Mouse (Mus musculus) embryonic facial prominence, embryonic 13.5 days (tissue): ENCODE measurements around the gene Tbkbp1. TPM values are rescaled to one million over a fixed set of nuclear protein-coding genes. Genes with fewer than 3 reads are reported as not detected.

Experiments used
- ATAC-seq: fragments of 200-750 bp; cut with Nextera tagmentation; 2 replicates; pipeline ENCODE4 v1.8.0; 2017; ENCODE audit warnings: low read depth; ENCODE audit not compliant: insufficient number of reproducible peaks, insufficient read depth, low FRiP score, low TSS enrichment
- H3K27ac ChIP-seq: fragments of 300-500 bp; sonication (generic); 2 replicates; pipeline ENCODE4 v1.5.1; 2015; ENCODE audit warnings: moderate library complexity, mild to moderate bottlenecking, inconsistent platforms
- H3K27me3 ChIP-seq: fragments of 300-500 bp; sonication (generic); 2 replicates; pipeline ENCODE4 v1.6.1; 2015; ENCODE audit warnings: mild to moderate bottlenecking, inconsistent platforms
- H3K36me3 ChIP-seq: fragments of 300-500 bp; sonication (generic); 2 replicates; pipeline ENCODE4 v1.6.1; 2015; ENCODE audit warnings: mild to moderate bottlenecking, inconsistent platforms
- H3K4me1 ChIP-seq: fragments of 300-500 bp; sonication (generic); 2 replicates; pipeline ENCODE4 v1.6.1; 2015; ENCODE audit warnings: inconsistent platforms
- H3K4me2 ChIP-seq: fragments of 300-500 bp; sonication (generic); 2 replicates; pipeline ENCODE4 v1.6.1; 2015; ENCODE audit warnings: moderate library complexity, mild to moderate bottlenecking, inconsistent platforms
- H3K4me3 ChIP-seq: fragments of 300-500 bp; sonication (generic); 2 replicates; pipeline ENCODE4 v1.5.1; 2015; ENCODE audit warnings: mild to moderate bottlenecking, inconsistent platforms
- H3K9ac ChIP-seq: fragments of 300-500 bp; sonication (generic); 2 replicates; pipeline ENCODE4 v1.6.1; 2015; ENCODE audit warnings: mild to moderate bottlenecking, inconsistent platforms
- H3K9me3 ChIP-seq: fragments of 300-500 bp; sonication (generic); 2 replicates; pipeline ENCODE4 v1.6.1; 2016; ENCODE audit warnings: inconsistent platforms
- WGBS: fragments of 180-500 bp; shearing (Covaris S2); methylation state at CpG from one replicate; pipeline ENCODE4 v1.1.7; 2015; ENCODE audit warnings: mixed read lengths; 5-methylcytosine and 5-hydroxymethylcytosine counted together
- polyA plus RNA-seq: library from polyadenylated mRNA; unstranded; fragments of >200 nt; fragmentation: Nextera tagmentation; extraction: Ambion mirVana; gene quantifications from 2 replicates; pipeline ENCODE4 v1.2.1, GENCODE M21; 2015

Gene Tbkbp1
- polyA plus RNA-seq, 1 experiment from 2014 or later, result 8.5 TPM

DNA sequence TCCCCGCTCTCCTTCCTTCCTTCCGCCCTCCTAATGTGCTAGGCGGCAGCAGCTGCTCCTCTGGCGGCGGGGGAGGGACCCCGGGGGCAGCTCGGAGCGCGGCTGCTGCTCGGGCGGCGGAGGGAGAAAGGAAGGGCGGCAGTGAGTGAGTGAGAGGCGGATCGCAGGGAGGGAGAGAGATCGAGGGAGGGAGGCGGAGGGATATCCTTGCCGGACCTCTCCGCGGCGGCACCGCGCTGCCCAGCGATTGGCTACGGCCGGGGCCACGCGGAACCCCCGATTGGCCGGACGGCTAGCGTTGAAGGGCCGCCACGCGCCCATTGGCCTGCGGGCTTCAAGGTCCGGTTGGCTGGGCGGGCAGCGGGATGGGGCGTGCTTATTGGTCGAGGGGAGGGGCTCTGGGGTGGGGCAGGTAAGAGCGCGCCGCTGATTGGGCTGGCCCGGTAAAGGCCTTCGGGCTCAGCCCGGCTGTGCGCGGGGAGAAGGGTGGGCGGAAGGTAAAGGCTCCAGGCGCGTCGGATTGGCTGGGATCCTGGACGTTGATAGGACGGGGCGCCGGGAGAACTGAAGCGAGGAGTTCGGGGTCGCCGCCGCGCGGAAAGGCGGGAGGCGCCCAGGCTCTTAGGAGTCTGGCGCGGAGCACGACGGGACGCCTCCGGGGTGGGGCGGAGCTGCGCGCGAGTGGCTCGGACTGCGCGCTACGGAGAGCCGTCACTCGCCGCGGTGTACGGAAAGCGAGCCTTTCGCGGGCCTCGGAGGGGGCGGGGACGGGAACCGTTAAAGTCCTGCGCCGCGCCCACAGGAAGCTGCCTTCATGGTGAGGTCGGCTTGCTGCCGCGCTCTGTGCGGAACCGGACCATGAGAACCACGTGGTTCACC, 36.7 kb upstream of the Tbkbp1 start, which contains the start of gene Kpnb1:
Kpnb1 (minus strand) TSS at position 118 of the 879 bp plus-strand sequence.
- Histone ChIP-seq H3K4me1 (peaks cover 31% of the 10 kb centered on the region), H3K36me3 (peaks cover 23% of the 10 kb centered on the region), H3K4me3 (peak within 1 kb of the TSS; percentile 82), H3K27me3 (no peaks in the 10 kb centered on the region), H3K9me3 (no peaks in the 10 kb centered on the region), H3K9ac (peak within 1 kb of the TSS; percentile 94), H3K4me2 (peak within 1 kb of the TSS; percentile 82), H3K27ac (peak within 1 kb of the TSS; percentile 97)
- ATAC-seq, result peak; percentile 96
- WGBS, result under 1% methylated on average over 100 of the region's 101 CpGs

DNA sequence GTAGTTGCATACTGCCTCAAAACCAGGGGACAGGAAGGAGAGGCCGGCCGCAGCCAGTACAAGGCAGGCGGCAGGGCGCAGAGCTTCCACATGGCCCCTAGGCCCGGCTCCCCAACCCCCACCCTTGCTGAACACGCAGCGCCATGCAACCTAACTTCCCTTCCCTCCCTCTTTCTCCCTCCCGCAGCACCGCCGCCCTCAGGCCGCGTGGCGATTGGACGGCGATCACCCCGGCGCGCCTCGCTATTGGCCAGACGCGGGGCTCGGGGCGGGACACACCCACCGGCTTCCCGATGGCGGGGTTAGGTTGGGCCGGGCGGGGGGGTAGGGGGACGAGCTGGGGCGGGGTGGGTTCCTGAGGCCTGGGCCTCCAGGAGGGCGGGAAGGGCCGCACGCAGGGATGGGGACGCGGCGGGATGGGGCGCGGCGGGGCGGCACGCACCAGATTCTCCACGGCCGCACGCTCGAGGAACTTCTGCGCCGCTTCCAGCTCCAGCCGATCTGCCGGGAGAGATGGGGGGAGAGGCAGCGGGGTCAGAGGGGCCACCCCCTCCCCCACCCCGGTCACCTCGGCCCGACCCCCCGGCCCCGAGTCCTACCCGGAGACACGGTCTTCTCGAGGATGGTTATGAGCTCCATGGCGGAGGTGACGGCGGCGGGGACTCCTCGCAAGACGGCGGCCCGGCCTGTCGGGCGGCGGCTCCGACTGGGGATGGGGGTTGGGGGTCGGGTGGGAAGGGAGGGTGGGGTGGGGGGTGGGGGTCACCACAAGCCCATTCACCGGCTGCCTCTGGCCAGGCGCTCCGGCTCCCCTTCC, 35.9 kb upstream of the Tbkbp1 start:
- H3K9me3 ChIP-seq, result no peaks in the 10 kb centered on the region
- peak overlapping the region; percentile 82 for H3K4me3 ChIP-seq
- under 1% methylated on average over 66 of the region's 74 CpGs for whole genome bisulfite sequencing
- no peaks in the 10 kb centered on the region for H3K27me3 ChIP-seq
- peaks cover 31% of the 10 kb centered on the region for H3K4me1 ChIP-seq
- H3K27ac ChIP-seq, result peak overlapping the region; percentile 97
- peak overlapping the region; percentile 94 for H3K9ac ChIP-seq
- peaks cover 31% of the 10 kb centered on the region for H3K36me3 ChIP-seq
- ATAC-seq, result peak; percentile 68
- peak overlapping the region; percentile 78 for H3K4me2 ChIP-seq

DNA sequence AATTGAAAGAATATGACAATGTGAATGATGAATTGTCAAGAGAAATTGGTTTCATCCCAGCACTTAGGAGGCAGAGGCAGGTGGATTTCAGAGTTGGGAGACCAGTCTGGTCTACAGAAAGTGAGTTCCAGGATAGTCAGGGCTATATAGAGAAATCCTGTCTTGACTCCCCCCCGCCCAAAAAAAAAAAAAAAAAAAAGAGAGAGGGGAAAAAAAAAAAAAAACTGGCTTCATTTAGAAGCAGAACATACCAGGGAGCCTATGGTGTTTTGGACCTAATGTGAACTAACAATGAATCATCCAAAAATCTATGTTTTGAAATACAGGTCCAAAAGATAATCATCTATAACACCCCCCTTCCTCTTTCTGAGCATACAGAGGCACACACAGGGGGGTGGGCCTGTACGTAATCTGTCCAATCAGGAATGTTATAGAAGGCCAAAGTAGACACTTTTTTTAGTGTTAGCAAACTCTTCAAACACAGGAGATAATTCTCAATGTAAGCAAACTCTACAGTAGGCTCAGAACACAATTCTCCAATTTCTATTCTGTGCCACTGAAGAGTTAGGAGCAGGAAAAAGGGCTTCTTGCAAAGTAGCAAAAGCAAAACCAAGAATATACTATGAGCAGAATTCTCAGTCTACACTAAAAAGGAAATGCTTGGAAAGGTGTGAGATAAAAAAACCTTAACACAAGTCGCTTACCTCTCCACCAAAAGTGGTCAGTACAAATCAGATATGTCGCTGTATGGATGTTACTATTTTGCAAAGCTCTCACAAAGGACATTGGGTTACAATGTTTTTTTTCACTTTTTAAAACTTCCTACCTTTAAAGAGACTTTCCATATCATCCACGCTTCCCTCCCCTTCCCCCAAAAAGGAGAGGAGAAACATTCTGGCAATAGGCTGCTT, 34.7 kb upstream of the Tbkbp1 start:
- Histone ChIP-seq H3K4me1 (peaks cover 31% of the 10 kb centered on the region), H3K4me3 (peak overlapping the region; percentile 82), H3K4me2 (peak overlapping the region; percentile 78), H3K27me3 (no peaks in the 10 kb centered on the region), H3K36me3 (peaks cover 43% of the 10 kb centered on the region), H3K27ac (no peak overlapping the region), H3K9ac (peak overlapping the region; percentile 74), H3K9me3 (no peaks in the 10 kb centered on the region)
- WGBS, result 56% methylated on average over 5 of the region's 5 CpGs
- ATAC-seq, result no peak

DNA sequence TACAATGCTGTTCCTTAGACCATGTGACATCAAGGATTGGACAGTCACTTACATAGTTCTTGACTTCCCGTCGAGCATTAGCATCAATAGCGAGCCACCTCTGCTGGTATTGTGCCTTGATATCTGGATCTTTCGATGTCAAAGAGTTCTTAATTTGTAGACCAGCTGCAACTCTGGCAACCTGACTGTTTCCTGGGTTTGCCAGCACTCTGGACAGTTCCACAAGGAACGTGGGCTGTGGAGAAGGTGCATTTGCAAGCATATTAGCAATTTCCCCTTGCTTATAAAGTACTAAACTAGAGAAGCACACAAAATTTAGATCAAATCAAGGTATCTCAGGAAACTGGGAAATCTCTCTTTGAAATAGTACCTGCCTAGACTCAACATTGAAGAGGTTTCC, 33.6 kb upstream of the Tbkbp1 start:
- 74% methylated on average over 5 of the region's 5 CpGs for WGBS
- H3K36me3 ChIP-seq, result peaks cover 54% of the 10 kb centered on the region
- no peaks in the 10 kb centered on the region for H3K9me3 ChIP-seq
- no peaks in the 10 kb centered on the region for H3K27me3 ChIP-seq
- no peak overlapping the region for H3K27ac ChIP-seq
- no peak overlapping the region for H3K4me3 ChIP-seq
- H3K4me2 ChIP-seq, result no peak overlapping the region
- no peak for ATAC-seq
- no peak overlapping the region for H3K9ac ChIP-seq
- peaks cover 31% of the 10 kb centered on the region for H3K4me1 ChIP-seq

DNA sequence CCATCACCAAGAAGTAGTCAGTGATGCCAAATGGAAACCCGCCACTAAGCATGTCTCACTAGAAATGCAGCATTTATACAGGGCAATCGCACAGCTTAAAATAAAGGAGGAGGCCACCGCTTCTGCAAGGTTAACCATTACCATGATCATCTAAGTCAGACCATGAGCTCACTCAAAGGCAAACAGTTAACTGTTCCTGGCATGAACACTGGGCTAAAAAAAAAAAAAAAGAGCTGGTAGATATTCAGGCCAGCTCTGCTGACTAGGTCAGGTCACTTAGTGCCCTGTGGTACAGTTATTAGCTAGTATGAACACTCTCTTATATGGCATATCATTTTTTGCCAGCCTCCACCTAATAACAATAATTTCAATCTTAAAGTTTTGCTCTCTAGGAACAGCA, 31.2 kb upstream of the Tbkbp1 start:
- Histone ChIP-seq H3K9ac (no peak overlapping the region), H3K27me3 (no peaks in the 10 kb centered on the region), H3K4me3 (no peak overlapping the region), H3K4me1 (peaks cover 19% of the 10 kb centered on the region), H3K4me2 (no peak overlapping the region), H3K9me3 (no peaks in the 10 kb centered on the region), H3K36me3 (peaks cover 77% of the 10 kb centered on the region), H3K27ac (no peak overlapping the region)
- 92% methylated on average over 3 of the region's 3 CpGs for WGBS
- ATAC-seq, result no peak

DNA sequence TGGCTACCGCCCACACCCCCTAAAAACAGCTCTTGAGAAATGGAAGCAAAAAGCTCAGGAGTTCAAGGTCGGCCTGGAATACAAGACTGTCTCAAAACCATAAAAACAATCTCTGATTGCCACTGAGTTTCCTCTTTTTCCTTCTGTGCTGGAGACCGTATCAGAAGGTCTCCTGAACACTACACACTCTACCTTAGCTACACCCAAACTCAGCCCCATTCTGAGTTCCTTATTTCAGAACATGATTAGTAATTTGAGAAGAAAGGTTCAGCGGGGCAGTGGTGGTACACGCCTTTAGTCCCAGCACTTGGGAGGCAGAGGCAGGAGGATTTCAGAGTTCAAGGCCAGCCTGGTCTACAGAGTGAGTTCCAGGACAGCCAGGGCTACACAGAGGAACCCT, 29.8 kb upstream of the Tbkbp1 start:
- Histone ChIP-seq H3K4me3 (no peak overlapping the region), H3K27me3 (no peaks in the 10 kb centered on the region), H3K9me3 (no peaks in the 10 kb centered on the region), H3K9ac (no peak overlapping the region), H3K4me2 (no peak overlapping the region), H3K36me3 (peaks cover 91% of the 10 kb centered on the region), H3K4me1 (peaks cover 14% of the 10 kb centered on the region), H3K27ac (no peak overlapping the region)
- ATAC-seq, result no peak
- 82% methylated on average over 5 of the region's 5 CpGs for WGBS

DNA sequence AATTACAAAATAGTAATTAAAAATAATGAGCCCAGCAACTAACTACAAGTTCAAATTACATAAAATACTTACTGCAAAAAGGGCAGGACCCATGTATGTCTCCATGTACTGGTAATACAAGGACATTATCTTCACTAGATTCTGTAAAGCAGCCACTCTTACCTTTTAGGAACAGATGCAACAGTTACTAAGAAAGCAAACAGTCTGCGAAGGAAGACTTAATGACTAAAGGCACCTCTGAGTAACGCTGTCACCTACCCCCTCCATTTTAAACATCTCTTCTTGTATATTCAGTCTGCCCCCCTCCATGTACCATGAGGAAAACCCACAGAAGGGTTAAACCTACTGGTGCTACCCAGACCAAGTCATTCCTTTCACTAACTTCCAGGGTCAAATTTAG, 26.9 kb upstream of the Tbkbp1 start:
- Histone ChIP-seq H3K27me3 (no peaks in the 10 kb centered on the region), H3K4me2 (no peak overlapping the region), H3K9me3 (no peaks in the 10 kb centered on the region), H3K27ac (no peak overlapping the region), H3K36me3 (peaks cover 99% of the 10 kb centered on the region), H3K9ac (no peak overlapping the region), H3K4me1 (no peaks in the 10 kb centered on the region), H3K4me3 (no peak overlapping the region)
- ATAC-seq, result no peak
- 97% methylated on average over 2 of the region's 2 CpGs for WGBS

DNA sequence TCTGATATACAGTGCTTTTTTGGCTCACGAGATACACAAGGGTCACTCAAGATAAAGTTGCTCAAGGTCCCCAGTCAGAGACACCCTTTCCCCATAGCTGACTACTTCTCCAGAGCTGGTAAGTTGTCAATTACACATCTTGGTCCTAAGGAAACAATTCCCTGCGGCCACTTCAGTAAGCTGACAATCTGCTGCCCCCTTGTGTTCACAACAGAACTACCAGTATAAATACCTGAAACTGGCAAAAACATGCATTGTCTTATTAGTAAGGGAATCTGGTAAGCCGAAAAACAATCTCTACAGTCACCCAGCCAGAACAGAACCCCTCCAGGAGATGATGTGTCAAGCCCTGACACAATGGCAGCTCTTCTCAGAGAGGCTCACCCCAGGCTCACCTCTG, 25.6 kb upstream of the Tbkbp1 start:
- H3K36me3 ChIP-seq, result peaks cover 98% of the 10 kb centered on the region
- no peak for ATAC-seq
- 54% methylated on average over 3 of the region's 3 CpGs for WGBS

DNA sequence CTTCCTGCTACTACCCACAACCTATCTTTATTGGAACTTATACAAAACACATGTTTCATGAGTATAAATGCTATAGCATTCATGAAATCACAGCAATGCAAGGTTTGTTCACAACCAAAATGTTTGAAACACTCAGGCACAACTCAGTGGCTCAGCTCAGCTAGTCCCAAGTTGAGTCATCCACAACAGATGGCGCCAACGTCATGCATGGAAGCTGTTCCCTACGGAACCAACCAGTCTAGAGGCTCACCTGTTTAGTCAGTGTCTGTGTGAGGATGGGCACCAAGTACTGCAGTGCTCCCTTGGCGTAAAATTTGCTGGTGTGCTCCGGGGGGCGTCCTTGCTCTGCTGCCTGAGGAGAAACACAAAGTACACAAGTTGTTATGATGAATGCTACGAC, 24.2 kb upstream of the Tbkbp1 start:
- 90% methylated on average over 7 of the region's 7 CpGs for WGBS
- peaks cover 98% of the 10 kb centered on the region for H3K36me3 ChIP-seq
- H3K9ac ChIP-seq, result no peak overlapping the region
- no peak overlapping the region for H3K4me3 ChIP-seq
- H3K4me1 ChIP-seq, result no peaks in the 10 kb centered on the region
- no peak overlapping the region for H3K4me2 ChIP-seq
- ATAC-seq, result no peak
- H3K9me3 ChIP-seq, result no peaks in the 10 kb centered on the region
- no peaks in the 10 kb centered on the region for H3K27me3 ChIP-seq
- no peak overlapping the region for H3K27ac ChIP-seq

More for the DNA sequence above, 25.6 kb upstream of the Tbkbp1 start:
- Histone ChIP-seq H3K27ac (no peak overlapping the region), H3K4me3 (no peak overlapping the region), H3K4me1 (no peaks in the 10 kb centered on the region), H3K9me3 (no peaks in the 10 kb centered on the region), H3K4me2 (no peak overlapping the region), H3K27me3 (no peaks in the 10 kb centered on the region), H3K9ac (no peak overlapping the region)

DNA sequence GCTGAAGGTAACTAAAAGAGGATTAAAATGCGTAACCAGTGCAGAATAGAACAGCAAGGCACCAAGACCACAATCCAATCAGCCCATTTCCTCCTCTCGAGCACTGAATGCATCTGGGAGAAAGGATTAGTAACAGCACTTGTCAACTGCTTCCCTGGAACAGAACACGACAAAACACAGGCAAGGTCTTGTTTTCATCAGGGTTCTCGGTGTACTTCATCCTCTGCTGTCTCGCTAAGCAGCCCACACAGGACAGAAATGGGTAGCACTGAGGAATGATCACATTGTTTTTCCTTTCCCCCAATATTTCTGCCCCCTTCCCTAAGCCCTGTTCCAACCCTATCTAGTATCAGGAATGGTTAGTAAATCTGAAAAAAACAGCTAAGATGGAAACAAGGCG, 9.0 kb upstream of the Tbkbp1 start:
- Histone ChIP-seq H3K9me3 (no peaks in the 10 kb centered on the region), H3K4me2 (no peak overlapping the region), H3K27me3 (no peaks in the 10 kb centered on the region), H3K4me3 (no peak overlapping the region), H3K4me1 (no peaks in the 10 kb centered on the region), H3K9ac (no peak overlapping the region), H3K27ac (no peak overlapping the region; the same call in 1 of the 2 replicates), H3K36me3 (peaks cover 96% of the 10 kb centered on the region)
- ATAC-seq, result no peak
- 66% methylated on average over 6 of the region's 6 CpGs for WGBS

DNA sequence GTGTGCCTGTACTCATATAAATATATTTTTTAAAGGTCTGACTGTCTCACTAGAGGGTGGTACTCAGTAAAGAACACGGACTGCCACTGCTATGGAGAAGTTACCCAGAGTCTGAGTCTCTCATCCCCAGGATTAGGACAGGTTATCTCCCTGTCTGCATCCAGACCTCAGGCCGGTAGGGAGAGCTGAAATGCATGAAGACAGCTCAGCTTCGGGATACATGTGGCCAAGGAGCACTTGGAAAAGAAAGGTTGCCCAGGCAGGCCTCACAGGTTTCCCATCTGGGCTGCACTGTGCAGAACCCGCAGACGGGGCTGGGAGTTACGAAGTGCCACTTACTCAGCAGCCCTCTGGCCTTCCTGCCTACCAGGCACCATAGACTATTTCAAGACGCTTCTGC, 5.7 kb upstream of the Tbkbp1 start:
- Histone ChIP-seq H3K9me3 (no peaks in the 10 kb centered on the region), H3K9ac (no peak overlapping the region), H3K4me1 (peaks cover 24% of the 10 kb centered on the region), H3K4me3 (no peak overlapping the region), H3K27me3 (no peaks in the 10 kb centered on the region), H3K27ac (no peak overlapping the region), H3K4me2 (no peak overlapping the region), H3K36me3 (peaks cover 69% of the 10 kb centered on the region)
- 78% methylated on average over 7 of the region's 7 CpGs for WGBS
- no peak for ATAC-seq
